Mouse (Mus musculus) embryo, embryonic 9.5 days (tissue): ENCODE measurements around the gene Zfyve21.

Experiments
- DNase-seq: peaks from one replicate; pipeline ENCODE4 v3.0.0-alpha.2; 2017; ENCODE audit errors: extremely low spot score

Gene Zfyve21

GRCm38 (mm10) chr12:111845953-111846352, 32.0 kb downstream of the Zfyve21 start:
- no peak for DNase-seq

- no peak for DNase-seq
These were observed 32.8 kb downstream of the Zfyve21 start for GRCm38 (mm10) chr12:111846815-111847214.

GRCm38 (mm10) chr12:111848300-111848798, 34.4 kb downstream of the Zfyve21 start:
- DNase-seq: no peak

- DNase-seq: no peak
These were observed 37.3 kb downstream of the Zfyve21 start for GRCm38 (mm10) chr12:111851235-111851634.

- no peak for DNase-seq
These were observed 37.8 kb downstream of the Zfyve21 start for GRCm38 (mm10) chr12:111851745-111852144.

GRCm38 (mm10) chr12:111853011-111853436, 39.1 kb downstream of the Zfyve21 start:
- no peak for DNase-seq

GRCm38 (mm10) chr12:111853546-111853945, 39.6 kb downstream of the Zfyve21 start:
- no peak for DNase-seq

- DNase-seq: no peak
These were observed 41.5 kb downstream of the Zfyve21 start for GRCm38 (mm10) chr12:111855448-111855847.

GRCm38 (mm10) chr12:111864206-111864824, 50.3 kb downstream of the Zfyve21 start:
- no peak for DNase-seq

GRCm38 (mm10) chr12:111869806-111870205, 55.8 kb downstream of the Zfyve21 start:
- DNase-seq: no peak

- DNase-seq: no peak
These were observed 56.8 kb downstream of the Zfyve21 start for GRCm38 (mm10) chr12:111870811-111871210.

- no peak for DNase-seq
These were observed 58.1 kb downstream of the Zfyve21 start for GRCm38 (mm10) chr12:111872079-111872478.

GRCm38 (mm10) chr12:111874601-111875140, 60.7 kb downstream of the Zfyve21 start:
- DNase-seq: no peak

GRCm38 (mm10) chr12:111875499-111875898, 61.5 kb downstream of the Zfyve21 start:
- DNase-seq: no peak

- DNase-seq: peak; percentile 76
These were observed 64.2 kb downstream of the Zfyve21 start for GRCm38 (mm10) chr12:111878213-111878612.
